Mouse (Mus musculus) hindbrain, embryonic 10.5 days (tissue): ENCODE measurements around the gene Akna. TPM values are rescaled to one million over a fixed set of nuclear protein-coding genes. Genes with fewer than 3 reads are reported as not detected.
"Not testable (repeated sequence)": the region's sequence is repeated elsewhere in the genome, so short reads cannot be mapped to it uniquely, and the experiment has no call there.

Experiments used
- DNase-seq: peaks from one replicate; pipeline ENCODE4 v3.0.0-alpha.2; 2017; ENCODE audit warnings: low spot score
- H3K27ac ChIP-seq: fragments of 300-500 bp; sonication (generic); 2 replicates; pipeline ENCODE4 v1.5.1; 2016; ENCODE audit warnings: mild to moderate bottlenecking, moderate library complexity
- H3K27me3 ChIP-seq: fragments of 300-500 bp; sonication (generic); 2 replicates; pipeline ENCODE4 v1.6.1; 2016; ENCODE audit warnings: mild to moderate bottlenecking; ENCODE audit not compliant: poor library complexity, insufficient read depth, severe bottlenecking
- H3K36me3 ChIP-seq: fragments of 300-500 bp; sonication (generic); 2 replicates; pipeline ENCODE4 v1.6.1; 2016; ENCODE audit warnings: mild to moderate bottlenecking, moderate library complexity
- H3K4me1 ChIP-seq: fragments of 300-500 bp; sonication (generic); replicated peaks from 2 replicates; pipeline ENCODE4 v1.6.1; 2016; ENCODE audit warnings: mild to moderate bottlenecking
- H3K4me3 ChIP-seq: fragments of 300-500 bp; sonication (generic); 2 replicates; pipeline ENCODE4 v1.5.1; 2016; ENCODE audit warnings: mild to moderate bottlenecking, moderate library complexity
- H3K9me3 ChIP-seq: fragments of 300-500 bp; sonication (generic); 2 replicates; pipeline ENCODE4 v1.6.1; 2016; ENCODE audit warnings: mild to moderate bottlenecking, moderate library complexity
- WGBS: fragments of 180-500 bp; shearing (Covaris S2); methylation state at CpG from one replicate; pipeline ENCODE4 v1.1.7; 2016; 5-methylcytosine and 5-hydroxymethylcytosine counted together
- polyA plus RNA-seq: library from polyadenylated mRNA; unstranded; fragments of >200 nt; fragmentation: Nextera tagmentation; extraction: Ambion mirVana; gene quantifications from 2 replicates; pipeline ENCODE4 v1.2.1, GENCODE M21; 2016

Gene Akna
- polyA plus RNA-seq, 1 experiment from 2014 or later: 13.0 TPM

GRCm38 (mm10) chr4:63333403-63333802 lies 69.8 kb downstream of the Akna start:
- H3K4me3 ChIP-seq: no peak overlapping the region
- H3K36me3 ChIP-seq: peaks cover 12% of the 10 kb centered on the region; the same call in 1 of the 2 replicates
- H3K9me3 ChIP-seq: no peaks in the 10 kb centered on the region
- H3K27ac ChIP-seq: no peak overlapping the region
- H3K27me3 ChIP-seq: no peaks in the 10 kb centered on the region
- peaks cover 6% of the 10 kb centered on the region; the same call in 1 of the 2 replicates for H3K4me1 ChIP-seq
- 95% methylated on average over 4 of the region's 4 CpGs for WGBS
- no peak for DNase-seq

GRCm38 (mm10) chr4:63323275-63323815 lies 79.8 kb downstream of the Akna start:
- DNase-seq: no peak
- 79% methylated on average over 8 of the region's 8 CpGs for WGBS
- Histone ChIP-seq H3K4me3 (no peak overlapping the region), H3K27me3 (no peaks in the 10 kb centered on the region), H3K36me3 (peaks cover 19% of the 10 kb centered on the region), H3K27ac (no peak overlapping the region), H3K9me3 (no peaks in the 10 kb centered on the region), H3K4me1 (0 out of 2 replicates have a peak, but pooled peaks cover 6% of the 10 kb centered on the region)

GRCm38 (mm10) chr4:63319566-63319965 lies 83.6 kb downstream of the Akna start:
- H3K9me3 ChIP-seq, H3K4me3 ChIP-seq, H3K27ac ChIP-seq, H3K4me1 ChIP-seq, H3K27me3 ChIP-seq: not testable (repeated sequence)
- H3K36me3 ChIP-seq: peaks cover 19% of the 10 kb centered on the region
- WGBS: 26% methylated on average over 3 of the region's 3 CpGs
- peak; percentile 65 for DNase-seq

Other genes with a start within 250 kb of the Akna start
- not detected in 2 replicates for gene Ambp, start 248.6 kb downstream of the Akna start, polyA plus RNA-seq
- gene Kif12, start 231.2 kb downstream of the Akna start, polyA plus RNA-seq: 0.04 TPM in 1 of 2 replicates, not detected in the other
- gene Col27a1, start 189.3 kb downstream of the Akna start, polyA plus RNA-seq: 2.4 and 3.3 TPM in 2 replicates
- not detected in 2 replicates for gene Orm1, start 58.8 kb downstream of the Akna start, polyA plus RNA-seq
- not detected in 2 replicates for gene Orm3, start 47.2 kb downstream of the Akna start, polyA plus RNA-seq
- not detected in 2 replicates for gene Orm2, start 40.9 kb downstream of the Akna start, polyA plus RNA-seq
- 6.6 and 6.9 TPM in 2 replicates for gene Whrn, start 92.6 kb upstream of the Akna start, polyA plus RNA-seq
- gene Atp6v1g1, start 141.4 kb upstream of the Akna start, polyA plus RNA-seq: 310 and 365 TPM in 2 replicates
- gene Tmem268, start 155.4 kb upstream of the Akna start, polyA plus RNA-seq: 7.6 and 10.2 TPM in 2 replicates
- gene Gm11213, start 201.9 kb upstream of the Akna start, polyA plus RNA-seq: not detected in 2 replicates
- not detected in 2 replicates for gene Tex48, start 219.1 kb upstream of the Akna start, polyA plus RNA-seq